Mouse (Mus musculus): ENCODE measurements around the gene Supv3l1.

GRCm38 (mm10) chr10:62410943-62411342 is 38.6 kb downstream of the Supv3l1 start:
- TF ChIP-seq CTCF (IDR thresholded peaks at IDR 0.05; ENCODE audit: low read depth), result peak; percentile 93
- no peak for TF ChIP-seq EP300 (IDR thresholded peaks at IDR 0.05; ENCODE audit: low read depth)

Data from liver, postnatal 0 days (tissue).